Mouse (Mus musculus) cerebellum, adult (tissue): Measurements from ENCODE around the gene Rimbp3.

Experiments used
- ATAC-seq: cut with Nextera tagmentation; 2 replicates; pipeline ENCODE4 v1.9.2; 2017; ENCODE audit warnings: mild to moderate bottlenecking, moderate library complexity, mixed read lengths; ENCODE audit not compliant: insufficient number of reproducible peaks, low FRiP score, low TSS enrichment

The Rimbp3 gene

GRCm38 (mm10) chr16:17254005-17254597 is 45.7 kb downstream of the Rimbp3 start:
- ATAC-seq, result no peak

GRCm38 (mm10) chr16:17255270-17255669 is 46.9 kb downstream of the Rimbp3 start:
- no peak for ATAC-seq

GRCm38 (mm10) chr16:17257359-17257821 is 49.0 kb downstream of the Rimbp3 start:
- no peak for ATAC-seq

GRCm38 (mm10) chr16:17258917-17259316 is 50.5 kb downstream of the Rimbp3 start:
- ATAC-seq, result no peak

GRCm38 (mm10) chr16:17261341-17261740 is 52.9 kb downstream of the Rimbp3 start:
- ATAC-seq, result no peak
